ENCODE assay signal across 13 mouse cellular contexts in genomic region chr4:82437533-82438318, GRCm38 (mm10).
DNase-seq lines count a peak whose midpoint lies in the region; ATAC-seq and TF ChIP-seq lines count a peak whose summit lies in the region.
"Had no signal": no experiment of that assay in that cellular context is flagged by ENCODE, and none has a peak within 500 bp of the region (broad histone marks: within the 10 kb centered on the region; RNA-seq: fewer than 3 reads in every experiment).

No protein-coding gene starts in this region.

- no peaks in the 10 kb centered on the region for H3K36me3 ChIP-seq in ES-Bruce4 (ENCODE audit: control insufficient read depth, insufficient read depth, low read length, poor library complexity, severe bottlenecking)
- H3K36me3 ChIP-seq in forebrain, embryonic 15.5 days = no peaks in the 10 kb centered on the region
- H3K36me3 ChIP-seq in lung, embryonic 15.5 days = no peaks in the 10 kb centered on the region
- no peaks in the 10 kb centered on the region for H3K36me3 ChIP-seq in hindbrain, embryonic 16.5 days (ENCODE audit: control insufficient read depth, insufficient read depth, low read length)
- H3K36me3 ChIP-seq: hindbrain, embryonic 13.5 days had no signal

- H3K9me3 ChIP-seq in ES-Bruce4 (replicated peaks; ENCODE audit: control insufficient read depth, insufficient read depth, low read length, poor library complexity, severe bottlenecking) = no peaks in the 10 kb centered on the region
- H3K9me3 ChIP-seq in forebrain, embryonic 15.5 days = no peaks in the 10 kb centered on the region
- H3K9me3 ChIP-seq in lung, embryonic 15.5 days = no peaks in the 10 kb centered on the region
- no peaks in the 10 kb centered on the region for H3K9me3 ChIP-seq in hindbrain, embryonic 16.5 days (ENCODE audit: control insufficient read depth, low read length)
- H3K9me3 ChIP-seq: hindbrain, embryonic 13.5 days had no signal

- no peak for TF ChIP-seq POLR2A in ES-Bruce4 (IDR thresholded peaks at IDR 0.05; ENCODE audit: insufficient read depth, low read length)

- DNase-seq in heart, adult 18-20 months = peak; percentile 40 to 58
- DNase-seq in heart, adult 9 months (ENCODE audit: low spot score in 2 of 2) = no peak
- no peak for DNase-seq in thymus, postnatal 14 days
- no peak for DNase-seq in kidney, postnatal 10 days
- DNase-seq: cerebellum, adult 18-20 months; layer of hippocampus, adult 9-11 months; retina, postnatal 1 day had no signal

- H3K9ac ChIP-seq in ES-Bruce4 (ENCODE audit: low read depth, poor library complexity, severe bottlenecking) = no peak overlapping the region
- no peak overlapping the region for H3K9ac ChIP-seq in forebrain, embryonic 15.5 days (replicated peaks)
- H3K9ac ChIP-seq in lung, embryonic 15.5 days = 0 out of 2 replicates have a peak overlapping the region, but pooled peaks have one; percentile 16
- H3K9ac ChIP-seq in hindbrain, embryonic 16.5 days (ENCODE audit: low read depth, low read length) = no peak overlapping the region
- H3K9ac ChIP-seq: hindbrain, embryonic 13.5 days; liver, embryonic 14.5 days had no signal

- 0 out of 2 replicates have a peak overlapping the region, but pooled peaks have one; percentile 1 for H3K4me2 ChIP-seq in forebrain, embryonic 15.5 days (replicated peaks)
- peak overlapping the region; percentile 22 for H3K4me2 ChIP-seq in lung, embryonic 15.5 days
- H3K4me2 ChIP-seq in hindbrain, embryonic 16.5 days (ENCODE audit: low read length) = no peak overlapping the region
- H3K4me2 ChIP-seq: hindbrain, embryonic 13.5 days had no signal

- TF ChIP-seq EP300 in ES-Bruce4 (IDR thresholded peaks at IDR 0.05; ENCODE audit: insufficient read depth, low read depth, low read length) = no peak

- no peaks in the 10 kb centered on the region for H3K27me3 ChIP-seq in ES-Bruce4 (ENCODE audit: control insufficient read depth, insufficient read depth, low read length, poor library complexity, severe bottlenecking)
- H3K27me3 ChIP-seq in forebrain, embryonic 15.5 days = no peaks in the 10 kb centered on the region
- no peaks in the 10 kb centered on the region for H3K27me3 ChIP-seq in lung, embryonic 15.5 days
- H3K27me3 ChIP-seq in hindbrain, embryonic 16.5 days (replicated peaks; ENCODE audit: control insufficient read depth, insufficient read depth, low read length) = no peaks in the 10 kb centered on the region
- H3K27me3 ChIP-seq: hindbrain, embryonic 13.5 days had no signal

- WGBS in forebrain, embryonic 15.5 days = 27% methylated on average over 12 of the region's 12 CpGs
- 35% methylated on average over 12 of the region's 12 CpGs for WGBS in lung, embryonic 15.5 days
- WGBS in hindbrain, embryonic 16.5 days = 58% methylated on average over 12 of the region's 12 CpGs

- ATAC-seq in forebrain, embryonic 15.5 days (replicated peaks) = peak; percentile 34; the same call in 1 of the 2 replicates
- ATAC-seq in lung, embryonic 15.5 days (ENCODE audit: borderline replicate concordance, extremely low read depth, low FRiP score, low TSS enrichment) = peak; percentile 87
- ATAC-seq in hindbrain, embryonic 16.5 days = no peak

- peaks cover 7% of the 10 kb centered on the region for H3K4me1 ChIP-seq in ES-Bruce4 (ENCODE audit: control insufficient read depth, insufficient read depth, low read length)
- peaks cover 92% of the 10 kb centered on the region for H3K4me1 ChIP-seq in forebrain, embryonic 15.5 days
- H3K4me1 ChIP-seq in lung, embryonic 15.5 days = peaks cover 76% of the 10 kb centered on the region
- peaks cover 13% of the 10 kb centered on the region for H3K4me1 ChIP-seq in hindbrain, embryonic 16.5 days (ENCODE audit: control insufficient read depth, insufficient read depth, low read depth, low read length)

- H3K27ac ChIP-seq in ES-Bruce4 (ENCODE audit: insufficient read depth, low read length) = peak overlapping the region; percentile 38; the same call in 1 of the 2 replicates
- peak overlapping the region; percentile 41 for H3K27ac ChIP-seq in forebrain, embryonic 15.5 days (replicated peaks)
- peak overlapping the region; percentile 91 for H3K27ac ChIP-seq in lung, embryonic 15.5 days
- no peak overlapping the region for H3K27ac ChIP-seq in hindbrain, embryonic 16.5 days (ENCODE audit: low read depth, low read length)
- H3K27ac ChIP-seq: liver, embryonic 14.5 days had no signal

- H3K4me3 ChIP-seq in ES-Bruce4 (ENCODE audit: low read depth, low read length) = no peak overlapping the region
- no peak overlapping the region for H3K4me3 ChIP-seq in forebrain, embryonic 15.5 days
- H3K4me3 ChIP-seq in lung, embryonic 15.5 days = no peak overlapping the region
- no peak overlapping the region for H3K4me3 ChIP-seq in hindbrain, embryonic 16.5 days (ENCODE audit: low read length)
- H3K4me3 ChIP-seq: hindbrain, embryonic 13.5 days had no signal

- TF ChIP-seq CTCF in ES-Bruce4 (IDR thresholded peaks at IDR 0.05; ENCODE audit: low read depth, low read length) = no peak

Comparison
In these comparisons a context has a peak if more than half of its experiments do, and no peak if none do; other contexts are left out.
1. DNase-seq: peak in heart, adult 18-20 months (2 of 2); none in heart, adult 9 months (0 of 2), thymus, postnatal 14 days (single experiment) and kidney, postnatal 10 days (single experiment).